Mouse (Mus musculus): ENCODE measurements around the gene Capns2. TPM values are rescaled to one million over a fixed set of nuclear protein-coding genes. Genes with fewer than 3 reads are reported as not detected.

The Capns2 gene
- total RNA-seq, 2 experiments from 2014 or later = not detected

GRCm38 (mm10) chr8:92902981-92903380 is 1.8 kb downstream of the Capns2 start:
- intact Hi-C loops (cut with DNase I) = no loop called here
- DNase-seq = no peak

- intact Hi-C loops (cut with DNase I) = no loop called here
- DNase-seq = no peak
Observed at GRCm38 (mm10) chr8:92903488-92904135, 2.4 kb downstream of the Capns2 start.

GRCm38 (mm10) chr8:92906553-92906952 is 5.3 kb downstream of the Capns2 start:
- no peak for DNase-seq
- intact Hi-C loops (cut with DNase I) = no loop called here

- intact Hi-C loops (cut with DNase I) = no loop called here
- no peak for DNase-seq
Observed at GRCm38 (mm10) chr8:92908448-92908847, 7.2 kb downstream of the Capns2 start.

GRCm38 (mm10) chr8:92911477-92911876 is 10.3 kb downstream of the Capns2 start:
- intact Hi-C loops (cut with DNase I) = no loop called here
- no peak for DNase-seq

GRCm38 (mm10) chr8:92913396-92913795 is 12.2 kb downstream of the Capns2 start:
- intact Hi-C loops (cut with DNase I) = no loop called here
- DNase-seq = peak in 1 of 2 experiments; percentile 46

GRCm38 (mm10) chr8:92916082-92916481 is 14.9 kb downstream of the Capns2 start:
- intact Hi-C loops (cut with DNase I) = no loop called here

GRCm38 (mm10) chr8:92921768-92922167 is 20.6 kb downstream of the Capns2 start:
- no peak for DNase-seq
- intact Hi-C loops (cut with DNase I) = no loop called here

More at GRCm38 (mm10) chr8:92916082-92916481, 14.9 kb downstream of the Capns2 start:
- DNase-seq = no peak

GRCm38 (mm10) chr8:92928986-92929385 is 27.8 kb downstream of the Capns2 start:
- intact Hi-C loops (cut with DNase I) = no loop called here
- no peak for DNase-seq

- no peak for DNase-seq
- intact Hi-C loops (cut with DNase I) = no loop called here
Observed at GRCm38 (mm10) chr8:92938056-92938455, 36.8 kb downstream of the Capns2 start.

GRCm38 (mm10) chr8:92949071-92949470 is 47.9 kb downstream of the Capns2 start:
- DNase-seq = no peak
- intact Hi-C loops (cut with DNase I) = no loop called here

GRCm38 (mm10) chr8:92950639-92951371 is 49.6 kb downstream of the Capns2 start:
- no peak for DNase-seq
- intact Hi-C loops (cut with DNase I) = no loop called here

Small RNA genes within 50 kb of the gene (microRNA-seq; reads per million reads assigned to microRNA genes)
- 0 reads per million in 2 experiments for gene Gm22151

Other genes starting within 250 kb of the Capns2 start
- not detected for gene Irx6, start 227.1 kb upstream of the Capns2 start, total RNA-seq (2021)
- gene Mmp2, start 74.1 kb upstream of the Capns2 start, total RNA-seq (2021) = 10 to 100 TPM; 59.7 to 60.9 TPM
- gene Lpcat2, start 46.1 kb upstream of the Capns2 start, total RNA-seq (2021) = under 1 TPM; 0.32 to 0.43 TPM
- under 1 TPM; 0.17 to 0.28 TPM for gene Slc6a2, start 58.7 kb downstream of the Capns2 start, total RNA-seq (2021)
- gene Ces1a, start 146.8 kb downstream of the Capns2 start, total RNA-seq (2021) = not detected
- gene Ces1b, start 178.6 kb downstream of the Capns2 start, total RNA-seq (2021) = not detected
- gene Ces1c, start 229.9 kb downstream of the Capns2 start, total RNA-seq (2021) = under 1 TPM in 1 of 2 experiments, not detected in 1; 0.33 TPM

All from gastrocnemius, postnatal 36 days (tissue).